Mouse (Mus musculus) layer of hippocampus, adult 18-20 months (tissue): ENCODE results near the gene Tceal9. TPM values are rescaled to one million over a fixed set of nuclear protein-coding genes. Genes with fewer than 3 reads are reported as not detected.
A peak's percentile ranks its signal among the peaks of the same experiment; 100 is the strongest.

ENCODE experiments used
- DNase-seq, 2 experiments: peaks; one replicate each; pipeline ENCODE4 v3.0.0; 2022; ENCODE audit warnings: low spot score in 2 of 2
- total RNA-seq, 2 experiments: library from RNA; stranded (reverse); gene quantifications; 2 replicates each; pipeline ENCODE4 v1.2.3; 2021

Tceal9 gene
- total RNA-seq, 2 experiments from 2014 or later: 92.0 to 106 TPM

GRCm38 (mm10) chrX:136270393-136271111, 25.7 kb downstream of the Tceal9 start:
- peak in 1 of 2 experiments; percentile 2 for DNase-seq

- no peak for DNase-seq
Measured at GRCm38 (mm10) chrX:136274542-136274941, 29.7 kb downstream of the Tceal9 start.

GRCm38 (mm10) chrX:136275386-136275785, 30.5 kb downstream of the Tceal9 start:
- DNase-seq: no peak

GRCm38 (mm10) chrX:136277577-136277976, 32.7 kb downstream of the Tceal9 start:
- DNase-seq: no peak

GRCm38 (mm10) chrX:136278401-136278800, 33.5 kb downstream of the Tceal9 start:
- no peak for DNase-seq

GRCm38 (mm10) chrX:136279410-136279809, 34.5 kb downstream of the Tceal9 start:
- DNase-seq: no peak

DNA sequence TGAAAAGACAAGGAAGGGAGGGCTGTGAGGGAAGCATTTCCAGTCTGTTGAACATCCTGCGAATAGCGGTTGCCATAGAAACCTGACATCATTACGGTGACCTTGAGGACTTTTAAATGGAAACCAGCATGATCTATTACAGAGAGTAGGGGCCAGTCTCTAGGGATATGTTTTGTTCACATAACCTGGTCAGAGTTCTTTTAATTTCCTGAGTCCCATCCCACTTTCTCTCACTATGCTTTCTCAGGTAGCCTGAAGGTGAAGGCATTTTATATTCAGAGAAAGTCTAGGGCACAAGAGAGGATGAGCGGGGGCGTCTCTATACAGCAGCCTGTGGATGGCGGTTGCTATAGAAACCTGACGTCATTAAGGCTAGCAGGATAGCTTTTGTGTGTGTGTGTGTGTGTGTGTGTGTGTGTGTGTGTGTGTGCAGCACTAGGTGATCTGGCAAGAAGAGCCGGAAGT, 46.0 kb downstream of the Tceal9 start:
- DNase-seq: peak in 1 of 2 experiments; percentile 32

Other genes starting within 250 kb of the Tceal9 start
- 10 to 100 TPM; 32.9 to 39.6 TPM for gene Arxes1, start 211.7 kb upstream of the Tceal9 start, total RNA-seq
- 100 to 1,000 TPM; 336 to 373 TPM for gene Bex2, start 176.8 kb upstream of the Tceal9 start, total RNA-seq
- under 1 TPM in 1 of 2 experiments, not detected in 1; 0.23 TPM for gene Nxf3, start 159.8 kb upstream of the Tceal9 start, total RNA-seq
- 10 to 100 TPM; 18.9 to 21.4 TPM for gene Bex4, start 106.1 kb upstream of the Tceal9 start, total RNA-seq
- gene Tceal8, start 72.7 kb upstream of the Tceal9 start, total RNA-seq: 10 to 100 TPM; 34.1 to 38.4 TPM
- 100 to 1,000 TPM; 110 to 153 TPM for gene Tceal5, start 41.2 kb upstream of the Tceal9 start, total RNA-seq
- 1 to 10 TPM; 1.2 to 2.6 TPM for gene Tceal7, start 30.3 kb upstream of the Tceal9 start, total RNA-seq
- 10 to 100 TPM; 75.1 to 79.1 TPM for gene Bex1, start 29.6 kb upstream of the Tceal9 start, total RNA-seq
- gene Bex3, start 25.2 kb downstream of the Tceal9 start, total RNA-seq: 100 to 1,000 TPM; 299 to 305 TPM